Mouse (Mus musculus) urinary bladder, postnatal 4 days (tissue): ENCODE measurements around the gene Wnt4.

ENCODE experiments used
- DNase-seq, 2 experiments: peaks; one replicate each; pipeline ENCODE4 v3.0.0; 2021 to 2022; ENCODE audit warnings: low spot score in 2 of 2

The Wnt4 gene

DNA sequence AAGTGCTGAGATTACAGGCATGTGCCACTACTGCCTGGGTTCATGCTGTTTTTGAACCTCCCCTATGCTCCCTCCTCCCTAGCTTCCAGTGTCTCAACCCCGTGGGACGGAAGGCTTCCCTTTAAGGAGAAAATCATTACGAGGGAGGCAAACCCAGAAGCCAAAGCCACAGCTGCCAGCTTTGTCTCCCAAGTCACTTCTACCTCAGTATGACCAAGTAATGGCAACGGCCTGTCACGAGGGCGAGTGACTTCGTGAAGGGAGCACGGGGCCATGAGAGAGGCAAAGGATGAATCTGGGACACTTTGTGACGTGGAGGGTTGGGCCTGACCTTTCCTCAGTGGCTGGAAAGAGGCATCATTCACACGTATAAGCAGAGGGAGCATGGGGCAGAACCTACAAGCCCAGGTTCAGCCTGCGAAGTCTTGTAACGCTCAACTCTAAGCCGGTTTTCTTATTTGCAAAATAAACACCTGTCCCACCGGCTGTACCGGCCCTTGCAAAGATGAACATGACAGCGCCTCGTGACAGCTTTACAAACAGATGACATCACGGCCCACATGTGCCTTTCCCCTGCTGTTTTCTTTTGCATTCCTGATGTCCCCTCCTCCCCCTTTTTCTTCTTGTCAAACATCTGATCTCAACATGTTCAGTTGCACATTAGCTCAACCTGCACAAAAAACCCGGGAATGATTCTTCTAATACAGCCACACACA lies 29.9 kb downstream of the Wnt4 start:
- DNase-seq = peak in 1 of 2 experiments; percentile 52

DNA sequence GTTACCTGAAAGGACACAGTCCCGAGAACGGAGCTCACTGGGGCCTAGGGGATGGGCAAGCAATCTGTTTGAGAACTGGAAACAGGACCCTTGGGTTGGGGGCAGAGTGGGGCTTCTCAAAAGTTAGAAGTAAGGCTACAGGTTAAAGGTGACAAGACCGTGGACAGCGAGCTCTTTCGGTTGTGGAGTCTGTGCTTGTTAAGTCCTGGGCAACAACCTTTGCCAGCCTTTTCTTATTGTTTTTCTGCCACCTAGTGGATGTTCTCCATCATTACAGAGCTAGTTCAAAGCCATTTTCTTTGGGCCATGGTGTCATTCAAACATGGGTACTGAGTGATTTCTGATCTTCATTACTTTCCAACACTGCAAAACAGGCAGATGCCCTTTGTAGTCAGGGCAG lies 31.1 kb downstream of the Wnt4 start:
- DNase-seq = no peak

DNA sequence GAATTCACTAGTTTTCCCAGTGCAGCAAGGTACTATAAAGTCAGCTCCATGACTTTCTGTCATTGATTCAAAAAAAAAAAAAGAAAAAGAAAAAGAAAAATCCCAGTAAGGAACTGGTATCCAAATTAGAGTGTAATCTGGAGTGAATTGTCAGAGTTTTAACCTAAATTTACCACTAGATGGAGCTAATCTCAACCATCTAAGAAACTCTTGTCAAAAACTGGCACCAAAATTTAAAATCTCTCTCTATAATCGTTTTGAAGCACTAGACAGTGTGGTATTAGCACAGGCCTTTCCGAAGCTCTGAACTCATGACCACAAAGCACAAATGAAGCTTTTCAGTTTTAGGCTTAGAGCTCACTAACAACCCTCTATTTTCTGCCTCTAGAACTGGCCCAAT lies 36.2 kb downstream of the Wnt4 start:
- DNase-seq = no peak

- no peak for DNase-seq
Observed at GRCm38 (mm10) chr4:137314561-137314960, 37.3 kb downstream of the Wnt4 start.

- DNase-seq = no peak
Observed at GRCm38 (mm10) chr4:137315061-137315460, 37.8 kb downstream of the Wnt4 start.

DNA sequence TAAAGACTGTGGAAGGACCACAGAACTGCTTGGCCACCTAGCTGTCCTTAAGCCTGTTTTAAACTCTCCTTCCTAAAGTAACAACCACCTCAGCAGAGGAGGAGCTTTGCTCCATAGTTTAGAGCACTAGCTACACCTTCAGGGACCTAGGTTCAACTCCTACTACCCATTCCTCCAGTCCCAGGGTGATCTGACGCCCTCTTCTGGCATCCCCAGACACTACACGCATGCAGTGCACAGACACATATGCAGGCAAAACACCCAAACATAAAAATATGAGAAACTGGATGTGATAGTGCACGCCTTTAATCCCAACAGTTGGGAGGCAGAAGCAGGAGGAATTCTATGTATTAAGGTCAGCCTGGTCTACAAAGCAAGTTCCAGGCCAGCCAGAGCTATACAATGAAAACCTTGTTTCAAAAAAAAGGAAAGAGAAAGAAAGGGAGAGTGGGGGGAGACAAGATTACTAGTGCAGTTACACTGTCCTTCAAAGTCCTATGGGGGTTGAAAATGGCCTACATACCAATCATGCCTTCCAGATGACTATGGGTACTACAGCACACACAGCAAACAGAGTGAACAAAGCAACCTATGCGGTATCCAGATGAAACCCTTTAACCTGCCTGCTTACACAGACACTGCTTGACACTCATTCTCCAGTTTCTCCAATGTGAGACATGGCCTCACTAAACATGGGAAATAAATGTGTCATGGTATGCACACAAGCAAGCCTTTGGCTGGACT lies 38.9 kb downstream of the Wnt4 start:
- DNase-seq = no peak

DNA sequence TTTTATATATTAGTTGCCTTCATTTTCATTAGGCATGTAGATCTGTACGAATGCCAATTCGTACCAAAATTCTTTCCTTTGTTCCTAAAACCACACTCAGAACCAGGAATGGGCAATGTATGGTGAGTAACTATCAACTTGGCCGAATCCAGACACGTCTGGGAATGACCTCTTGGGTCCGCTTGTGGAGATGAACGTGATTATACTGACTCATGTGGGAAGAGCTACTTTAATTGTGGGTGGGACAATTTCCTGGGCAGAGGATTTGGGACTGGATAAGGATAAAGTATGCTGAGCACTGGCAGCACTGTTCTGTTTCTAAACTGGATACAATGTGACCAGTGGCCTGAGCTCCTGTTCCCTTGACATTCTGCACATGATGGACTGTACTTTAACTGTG lies 47.6 kb downstream of the Wnt4 start:
- no peak for DNase-seq

DNA sequence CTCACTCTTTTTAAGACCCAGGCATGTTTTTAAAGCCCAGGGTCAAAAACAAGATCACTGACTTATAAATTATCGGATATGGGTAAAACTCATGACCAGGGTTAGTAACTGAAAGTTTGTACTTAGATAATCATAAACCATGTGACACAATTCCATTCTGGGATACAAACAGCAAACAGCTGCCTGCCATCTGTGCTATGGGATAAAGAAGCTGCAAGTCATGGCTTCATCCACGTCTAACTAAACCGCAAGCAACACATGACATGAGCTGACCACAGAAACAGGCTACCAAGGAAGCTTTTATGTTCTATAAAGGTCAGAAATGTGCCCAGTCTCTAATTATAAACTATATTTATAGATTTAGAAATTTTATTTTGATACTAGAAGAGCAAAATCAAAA lies 49.2 kb downstream of the Wnt4 start:
- no peak for DNase-seq

DNA sequence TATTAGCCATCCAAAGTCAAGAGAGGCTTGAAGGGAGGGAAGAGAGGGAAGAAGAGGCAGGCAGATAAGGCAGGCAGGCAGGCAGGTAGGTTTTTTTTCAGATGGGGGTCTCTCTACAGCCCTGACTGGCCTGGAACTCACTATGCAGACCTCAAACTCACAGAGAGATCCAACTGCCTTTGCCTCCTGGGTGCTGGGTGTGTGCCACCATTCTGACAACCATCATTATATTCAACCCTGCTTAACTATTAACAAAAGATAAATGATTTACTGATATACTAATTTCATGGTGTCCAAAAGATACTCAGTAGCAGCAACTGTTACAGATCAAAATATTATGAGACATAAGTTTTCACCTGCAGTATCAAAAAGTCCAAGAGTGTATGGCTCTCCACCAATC lies 54.8 kb downstream of the Wnt4 start:
- DNase-seq = no peak

GRCm38 (mm10) chr4:137336468-137336867 lies 59.2 kb downstream of the Wnt4 start:
- no peak for DNase-seq

- DNase-seq = no peak
Observed at GRCm38 (mm10) chr4:137339415-137339814, 62.1 kb downstream of the Wnt4 start.

DNA sequence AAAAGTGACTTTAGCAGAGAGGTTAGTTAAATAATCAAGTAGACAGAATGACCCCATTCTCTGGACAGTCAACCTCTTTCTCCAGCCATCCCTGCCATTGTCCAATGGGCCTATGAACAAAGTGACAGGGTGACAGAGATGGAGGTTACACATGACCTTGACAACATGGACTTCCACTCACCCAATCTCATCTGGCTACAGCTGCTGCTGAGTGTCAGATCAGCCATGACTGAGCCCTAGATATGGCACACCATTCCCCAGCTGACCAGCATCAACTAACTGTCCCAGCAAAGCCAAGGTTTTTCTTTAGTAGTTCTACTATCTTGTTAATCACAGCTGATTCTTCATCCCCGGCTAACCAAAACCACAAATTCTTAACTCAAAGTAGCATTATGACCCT lies 65.5 kb downstream of the Wnt4 start:
- no peak for DNase-seq

DNA sequence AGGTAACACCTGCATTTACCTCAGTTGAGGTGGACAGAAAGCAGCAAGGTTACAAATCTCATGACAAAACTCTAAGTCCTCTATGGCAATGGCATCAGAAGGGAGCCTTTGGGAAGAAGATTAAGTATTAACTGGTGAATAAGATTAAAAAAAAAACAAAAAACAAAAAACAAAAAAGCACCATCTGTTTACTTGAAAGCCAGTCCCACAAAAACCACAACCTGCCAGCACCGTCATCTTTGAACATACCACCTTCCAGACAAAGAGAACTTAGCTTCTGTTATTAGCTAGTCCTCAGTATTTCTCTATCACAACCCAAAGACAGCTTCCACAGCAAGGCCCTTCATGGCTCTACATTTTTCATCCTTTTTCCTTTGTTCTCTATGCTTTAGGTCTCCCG lies 67.8 kb downstream of the Wnt4 start:
- DNase-seq = no peak

DNA sequence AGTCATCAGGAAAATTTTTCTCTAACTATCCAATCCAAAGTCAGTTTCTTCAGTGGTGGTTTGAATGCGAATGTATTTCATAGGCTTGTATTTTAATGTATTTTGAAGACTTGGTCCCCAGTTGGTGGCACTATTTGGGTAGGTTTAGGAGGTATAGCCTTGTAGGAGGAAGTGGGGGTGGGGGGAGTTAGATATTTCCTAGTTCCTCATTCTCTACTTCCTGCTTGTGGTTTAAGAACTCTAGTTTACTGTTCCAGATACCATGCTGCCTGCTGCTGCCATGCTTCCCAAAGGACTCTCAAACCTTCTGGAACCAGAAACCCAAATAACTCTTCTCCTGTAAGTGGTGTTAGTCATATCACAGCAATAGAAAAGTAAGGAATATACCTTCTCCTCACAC lies 68.5 kb downstream of the Wnt4 start:
- DNase-seq = no peak
